Mouse (Mus musculus) CH12.LX (cell line): ENCODE results near the gene Arhgef18.

Experiments used
- CTCF ChIP-seq, 2 experiments: IDR thresholded peaks in 1 of 2; conservative IDR thresholded peaks in 1 of 2; 2 replicates each; pipeline ENCODE4 v1.5.1; 2011 to 2012; ENCODE audit warnings: low read depth in 2 of 2, low read length in 2 of 2, improper control_type of control experiment in 1 of 2, inconsistent platforms in 1 of 2, mild to moderate bottlenecking in 1 of 2, moderate library complexity in 1 of 2
- MXI1 ChIP-seq: IDR thresholded peaks from 2 replicates; pipeline ENCODE4 v1.6.1; 2011; ENCODE audit warnings: mild to moderate bottlenecking, low read depth, low read length, improper control_type of control experiment
- POLR2A ChIP-seq: IDR thresholded peaks from 2 replicates; pipeline ENCODE4 v1.6.1; 2011; ENCODE audit warnings: low read depth, mild to moderate bottlenecking, improper control_type of control experiment, low read length
- USF1 ChIP-seq: IDR thresholded peaks from 2 replicates; pipeline ENCODE4 v1.6.1; 2014; ENCODE audit warnings: low read depth, mild to moderate bottlenecking, inconsistent platforms, low read length, improper control_type of control experiment
- ZC3H11A ChIP-seq: IDR thresholded peaks from 2 replicates; pipeline ENCODE4 v1.6.1; 2012; ENCODE audit warnings: low read depth, mild to moderate bottlenecking, inconsistent platforms, low read length, improper control_type of control experiment

DNA sequence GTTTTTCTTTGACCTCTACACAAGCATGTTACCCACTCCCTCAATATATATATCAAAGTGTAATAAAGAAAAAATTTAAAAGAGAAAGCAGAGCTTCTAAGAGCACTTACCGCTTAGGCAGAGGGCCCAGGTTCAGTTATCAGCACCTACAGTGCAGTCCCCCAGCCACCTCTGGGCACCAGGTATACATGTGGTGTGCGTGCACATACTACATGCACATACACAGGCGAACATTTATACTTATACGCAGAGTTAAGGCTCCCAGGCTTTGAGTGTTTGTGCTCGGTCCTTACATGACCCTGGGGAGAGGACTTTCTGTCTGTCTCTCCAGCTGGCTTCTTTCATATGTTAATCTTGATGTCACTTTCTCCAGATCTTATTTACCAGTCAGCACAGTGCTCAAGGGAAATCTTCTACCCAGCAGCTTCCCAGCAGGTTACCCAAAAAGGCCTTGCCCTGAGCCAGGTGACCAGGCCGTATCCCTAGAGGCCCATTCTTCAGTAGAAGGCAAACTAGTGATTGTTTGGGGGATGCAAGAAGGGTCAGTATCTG lies 21.9 kb downstream of the Arhgef18 start:
- TF ChIP-seq CTCF (conservative IDR thresholded peaks at IDR 0.05 in 1 of 2, IDR thresholded peaks at IDR 0.05 in 1 of 2; ENCODE audit: low read depth in 2 of 2, low read length in 2 of 2) = no peak
- TF ChIP-seq MXI1 = no peak
- no peak for TF ChIP-seq POLR2A
- TF ChIP-seq ZC3H11A = no peak
- TF ChIP-seq USF1 = no peak
